Mouse (Mus musculus): ENCODE results near the gene Nlrp1b.

Nlrp1b gene

DNA sequence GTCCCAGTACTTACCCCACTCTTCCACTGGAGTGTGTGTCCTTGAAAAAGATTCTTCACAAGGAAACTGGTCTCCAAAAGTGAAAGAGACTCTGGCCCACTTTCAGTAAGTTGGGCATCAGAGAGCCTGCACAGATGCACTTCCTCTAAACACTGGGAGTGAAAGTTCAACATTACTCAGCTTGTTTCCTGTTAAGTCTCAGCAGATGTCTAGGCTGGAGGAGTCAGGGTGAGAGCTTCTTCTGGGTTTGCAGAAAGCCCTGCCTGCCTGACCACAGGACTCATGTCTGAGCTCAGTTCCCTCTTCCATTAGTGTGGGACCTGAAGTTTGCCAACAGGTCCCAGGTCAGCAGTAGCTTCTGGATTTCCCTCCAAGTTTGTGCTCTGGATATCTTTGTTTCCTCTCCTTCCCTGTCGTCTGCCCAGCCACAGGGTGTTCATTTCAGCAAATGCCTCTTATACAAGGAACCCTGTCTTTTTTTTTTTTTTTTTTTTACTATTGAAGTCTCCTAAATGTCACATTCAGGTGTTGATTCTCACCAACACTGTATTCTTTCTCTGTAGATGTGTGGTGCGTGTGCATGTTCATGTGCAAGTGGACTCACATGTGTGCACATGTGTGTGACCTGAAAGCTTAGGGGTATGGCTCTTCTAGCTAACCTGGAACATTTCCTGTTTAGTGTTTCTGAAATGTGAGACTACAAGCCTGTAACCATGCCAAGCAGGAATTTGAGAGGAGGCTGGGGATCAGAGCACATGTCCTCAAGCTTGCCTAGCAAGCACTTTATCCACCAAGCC is at the start of gene Nlrp1b:
Nlrp1b (minus strand) TSS at position 50 of the 797 bp plus-strand sequence.
- DNase-seq (ENCODE audit: low read depth, low spot score), result no peak

DNA sequence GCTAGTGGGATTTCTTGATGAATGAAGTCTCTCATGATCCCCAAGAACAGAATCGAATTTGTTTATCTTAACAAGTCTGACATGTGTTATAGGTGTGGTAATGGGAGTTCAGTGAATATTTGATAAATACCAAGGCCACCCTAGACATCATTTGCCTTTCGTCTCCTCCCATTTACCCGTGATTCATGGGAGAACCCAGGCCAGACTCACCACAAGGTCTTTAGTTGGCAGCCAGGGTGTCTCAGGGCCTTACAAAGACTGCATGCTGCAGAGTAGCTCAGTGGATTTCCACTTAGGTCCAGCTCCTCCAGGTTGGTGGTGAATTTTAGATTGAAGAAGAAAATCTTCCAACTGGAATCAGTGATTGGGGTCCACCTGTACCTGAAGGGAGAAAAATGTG is 30.5 kb upstream of the Nlrp1b start:
- DNase-seq (ENCODE audit: low read depth, low spot score), result no peak

DNA sequence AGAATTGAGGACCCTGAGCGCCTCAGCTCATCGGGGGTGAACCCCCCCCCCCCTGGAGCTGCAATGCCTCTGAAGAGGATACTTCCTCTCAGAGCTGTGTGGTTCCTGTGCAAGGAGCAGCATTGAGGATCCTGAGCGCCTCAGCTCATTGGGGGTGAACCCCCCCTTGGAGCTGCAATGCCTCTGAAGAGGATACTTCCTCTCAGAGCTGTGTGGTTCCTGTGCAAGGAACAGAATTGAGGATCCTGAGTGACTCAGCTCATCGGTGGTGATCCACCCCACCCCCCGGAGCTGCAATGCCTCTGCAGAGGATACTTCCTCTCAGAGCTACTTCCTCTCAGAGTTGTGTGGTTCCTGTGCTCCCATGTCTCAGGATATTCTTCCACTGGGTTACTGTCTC is 20.8 kb upstream of the Nlrp1b start:
- no peak for DNase-seq (ENCODE audit: low read depth, low spot score)

DNA sequence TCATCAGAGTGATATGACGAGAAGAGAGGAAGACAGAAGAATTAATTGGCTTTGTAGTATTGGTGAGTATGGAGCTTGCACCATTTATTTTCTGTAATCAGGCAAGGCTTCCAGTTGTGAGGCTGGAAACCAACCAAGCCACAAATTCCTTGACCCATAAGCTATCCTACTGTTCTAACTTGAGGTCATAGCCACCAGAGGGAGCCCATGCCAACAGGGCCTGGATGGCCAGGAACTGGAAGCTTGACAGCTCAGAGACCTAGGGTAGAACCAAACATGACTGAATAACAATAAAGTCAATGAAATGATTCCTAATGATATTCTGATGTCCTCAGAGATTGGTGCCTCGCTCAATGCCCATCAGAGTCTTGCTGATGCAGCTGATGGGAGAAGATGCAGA is 5.9 kb downstream of the Nlrp1b start:
- DNase-seq (ENCODE audit: low read depth, low spot score), result no peak

DNA sequence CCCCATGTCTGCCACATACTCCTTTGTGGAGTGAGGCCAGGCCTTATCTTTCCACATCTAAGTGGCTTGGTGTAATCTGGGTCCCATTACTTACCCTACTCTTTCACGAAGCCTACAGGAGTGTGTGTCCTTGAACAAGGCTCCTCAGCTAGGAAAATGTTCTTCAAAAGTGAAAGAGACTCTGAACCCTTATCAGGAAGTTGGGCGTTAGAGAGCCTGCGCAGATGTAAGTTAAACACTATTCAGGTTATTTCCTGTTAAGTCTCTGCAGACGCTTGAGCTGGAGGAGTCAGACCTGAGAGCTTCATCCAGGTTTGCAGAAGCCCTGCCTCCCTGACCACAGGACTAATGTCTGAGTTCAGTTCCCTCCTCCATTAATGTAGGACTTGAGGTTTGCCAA is 27.8 kb downstream of the Nlrp1b start:
- DNase-seq (ENCODE audit: low read depth, low spot score), result no peak

DNA sequence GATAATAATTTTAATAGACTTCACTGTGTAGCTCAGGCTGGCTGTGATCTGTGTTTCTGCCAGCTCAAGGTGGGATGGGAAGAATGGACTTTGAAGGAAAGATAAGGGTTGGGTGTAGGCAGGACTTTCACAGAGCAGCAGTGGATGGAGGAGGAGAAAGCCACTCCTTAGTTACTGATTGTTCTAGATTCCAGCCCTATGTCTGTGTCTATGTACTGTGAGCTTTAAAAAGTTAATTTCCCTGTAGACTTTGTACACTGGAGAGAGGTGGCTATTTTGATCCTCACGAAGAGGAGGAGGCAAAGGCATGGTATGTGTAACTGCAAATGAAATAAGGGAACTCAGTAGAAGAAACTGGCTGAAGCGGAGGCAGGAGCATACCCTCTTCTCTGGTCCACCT is 31.2 kb downstream of the Nlrp1b start:
- DNase-seq (ENCODE audit: low read depth, low spot score), result no peak

DNA sequence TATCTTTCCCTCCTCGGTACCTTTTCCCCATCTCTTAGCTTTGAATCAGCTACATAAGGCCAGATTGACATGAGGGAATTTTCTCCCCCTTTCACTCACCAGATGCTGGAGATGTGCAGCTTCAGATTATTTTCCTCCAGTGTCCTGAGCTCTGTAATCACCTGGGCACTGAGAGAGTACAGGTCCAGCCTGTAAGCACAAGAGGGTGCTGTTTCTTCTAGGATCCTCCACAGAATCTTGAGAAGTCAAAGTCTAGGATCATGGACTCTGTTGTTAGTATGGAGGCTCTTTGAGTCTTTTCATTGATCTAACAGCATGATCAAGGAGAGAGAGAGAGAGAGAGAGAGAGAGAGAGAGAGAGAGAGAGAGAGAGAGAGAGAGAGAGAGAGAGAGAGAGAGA is 60.9 kb downstream of the Nlrp1b start:
- no peak for DNase-seq (ENCODE audit: low read depth, low spot score)

DNA sequence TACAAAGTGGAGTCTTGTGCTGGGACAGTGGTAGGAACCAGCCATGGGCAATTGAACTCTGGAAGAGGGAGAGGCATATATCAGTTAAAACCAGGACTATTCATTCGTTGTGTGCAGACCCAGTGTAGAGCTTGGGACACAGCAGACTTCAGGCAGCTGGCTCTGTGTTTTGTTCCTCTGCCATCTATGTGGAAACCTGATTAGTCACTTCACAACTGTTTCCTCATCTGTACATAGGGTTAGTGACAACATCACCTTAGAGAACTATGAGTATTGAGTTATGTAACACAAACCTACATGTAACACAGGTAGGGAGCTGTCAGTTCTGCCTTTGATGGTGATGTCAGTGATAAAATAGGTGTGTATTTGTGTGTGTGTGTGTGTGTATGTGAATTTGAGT is 66.4 kb downstream of the Nlrp1b start:
- no peak for DNase-seq (ENCODE audit: low read depth, low spot score)

DNA sequence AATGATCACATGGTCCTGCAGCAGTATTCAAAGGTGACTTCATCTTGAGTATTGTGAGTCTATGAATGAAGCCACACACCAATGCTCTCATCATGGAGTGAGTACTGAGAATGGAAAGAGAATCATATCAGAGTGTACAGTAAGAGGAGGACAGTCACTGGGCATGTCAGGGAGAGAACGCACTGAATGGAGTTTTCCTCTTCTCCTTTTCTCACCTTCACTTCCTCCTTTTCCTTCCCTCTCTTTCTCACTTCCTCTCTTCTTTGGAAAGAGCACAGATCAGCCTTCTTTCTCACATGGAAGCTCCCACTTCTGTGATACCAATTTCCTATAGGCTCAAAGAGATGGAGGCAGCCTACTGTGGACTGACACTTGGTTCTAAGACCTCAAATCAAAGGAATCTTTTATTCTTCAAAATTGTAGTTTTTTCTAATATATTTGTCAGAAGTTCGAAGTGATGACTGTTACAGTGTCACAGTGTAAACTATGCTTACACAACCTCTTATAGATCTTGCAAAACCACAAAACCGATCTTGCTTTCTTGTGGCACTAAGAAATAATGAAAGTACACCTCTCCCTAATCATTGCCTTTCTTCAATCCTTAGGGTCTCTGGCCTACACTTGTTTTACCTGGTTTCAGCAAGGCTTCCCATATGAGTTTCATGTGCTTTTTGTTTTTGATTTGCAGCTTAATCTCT is 70.9 kb downstream of the Nlrp1b start:
- DNase-seq (ENCODE audit: low read depth, low spot score), result no peak

DNA sequence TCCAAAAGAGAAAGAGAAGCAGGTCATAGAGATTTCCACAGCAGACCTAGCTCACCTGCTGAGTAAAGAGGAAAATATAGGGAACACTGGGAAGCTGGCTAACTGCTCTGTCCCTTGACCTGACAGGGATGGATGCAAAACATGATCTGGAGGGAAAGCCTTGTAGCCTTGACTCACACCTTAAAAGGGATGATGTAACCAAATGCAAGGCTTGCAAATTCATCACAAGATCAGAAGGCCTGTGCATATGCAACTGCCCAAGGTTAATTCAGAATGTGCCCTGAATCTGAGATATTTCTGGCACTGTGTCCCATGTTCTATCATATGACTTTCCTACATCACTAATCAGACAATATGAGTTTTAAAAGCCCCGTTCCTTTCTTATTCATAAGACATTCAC is 75.3 kb downstream of the Nlrp1b start:
- no peak for DNase-seq (ENCODE audit: low read depth, low spot score)

DNA sequence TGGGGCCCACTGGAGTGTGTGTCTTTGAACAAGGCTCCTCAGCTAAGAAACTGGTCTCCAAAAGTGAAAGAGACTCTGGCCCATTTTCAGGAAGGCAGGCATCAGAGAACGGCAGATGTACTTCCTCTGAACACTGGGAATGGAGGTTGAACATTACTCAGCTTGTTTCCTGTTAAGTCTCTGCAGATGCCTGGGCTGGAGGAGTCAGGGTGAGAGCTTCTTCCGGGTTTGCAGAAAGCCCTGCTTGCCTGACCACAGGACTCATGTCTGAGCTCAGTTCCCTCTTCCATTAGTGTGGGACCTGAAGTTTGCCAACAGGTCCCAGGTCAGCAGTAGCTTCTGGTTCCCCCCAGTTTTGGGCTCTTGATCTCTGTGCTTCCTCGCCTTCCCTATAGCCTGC is 85.9 kb downstream of the Nlrp1b start, which contains the start of gene Nlrp1a:
Nlrp1a (minus strand) TSS at position 44 of the 400 bp plus-strand sequence.
- no peak for DNase-seq (ENCODE audit: low read depth, low spot score)

DNA sequence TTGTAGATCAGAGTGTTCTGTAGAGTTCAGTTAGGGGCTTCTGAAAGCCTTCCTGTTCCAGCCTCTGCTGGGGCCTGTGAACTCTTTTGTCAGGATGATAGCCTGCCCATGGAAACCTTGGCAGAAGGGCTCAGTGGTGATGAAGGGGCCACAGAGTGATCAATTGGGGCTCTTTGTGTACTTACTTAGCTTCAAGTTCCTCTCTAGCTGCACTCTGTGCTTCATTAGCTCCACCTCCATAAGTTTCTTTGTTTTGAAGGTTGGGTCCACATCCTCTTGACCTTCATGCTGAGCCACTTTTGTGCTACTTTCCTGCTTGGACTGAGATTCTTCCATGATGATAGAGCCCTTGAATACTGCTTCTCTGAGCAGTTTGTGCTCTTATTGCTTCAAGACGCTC is 88.5 kb downstream of the Nlrp1b start:
- no peak for DNase-seq (ENCODE audit: low read depth, low spot score)

DNA sequence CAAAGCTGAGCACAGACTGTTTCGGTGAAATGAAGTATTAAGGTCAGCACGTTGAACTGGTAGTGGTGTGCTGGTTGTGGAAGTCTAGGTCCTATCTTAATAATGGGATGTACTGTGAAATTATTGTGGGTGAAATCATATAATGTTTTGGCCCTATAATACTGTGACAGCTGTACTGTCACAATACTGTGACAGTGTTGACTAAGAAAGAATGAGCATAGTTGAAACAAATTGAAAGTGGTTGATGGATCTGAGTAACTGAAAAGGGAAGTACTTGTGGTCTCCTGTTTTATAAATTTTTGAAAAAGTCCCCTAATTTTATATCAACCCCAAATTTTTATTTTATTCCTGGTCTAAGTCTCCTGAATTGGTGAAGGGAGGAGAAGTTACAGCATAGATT is 123.4 kb downstream of the Nlrp1b start:
- DNase-seq (ENCODE audit: low read depth, low spot score), result no peak

DNA sequence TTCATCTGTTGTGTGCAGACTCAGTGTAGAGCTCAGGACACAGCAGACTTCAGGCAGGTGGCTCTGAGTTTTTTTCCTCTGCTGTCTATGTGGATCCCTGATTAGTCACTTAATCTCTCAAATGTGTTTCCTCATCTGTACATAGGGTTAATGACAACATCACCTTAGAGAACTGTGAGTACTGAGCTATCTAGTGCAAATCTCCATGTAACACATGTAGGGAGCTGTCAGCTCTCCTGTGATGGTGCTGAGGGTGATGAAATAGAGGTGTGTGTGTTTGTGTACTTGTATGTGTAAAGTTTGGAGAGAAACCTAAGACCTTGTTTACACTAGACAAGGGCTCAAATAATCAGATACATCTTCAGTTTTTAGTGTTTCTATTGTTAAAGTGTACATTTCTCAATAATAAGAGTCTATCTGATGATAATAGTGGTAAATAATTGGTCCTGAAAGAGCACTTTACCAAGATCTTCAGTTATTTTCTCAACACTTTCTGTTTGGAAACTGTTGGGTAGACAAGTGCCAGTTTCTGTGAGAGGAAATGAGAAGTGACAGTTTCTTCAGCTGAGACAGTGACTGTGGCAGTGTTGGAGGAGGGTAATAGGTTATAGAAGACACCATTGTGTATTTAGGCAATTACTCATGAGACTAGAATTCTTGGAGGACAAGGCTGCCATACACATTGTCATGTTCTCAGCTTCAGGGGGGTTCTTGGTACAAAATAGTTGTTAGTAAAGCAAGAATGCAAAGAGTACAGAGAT is 124.1 kb downstream of the Nlrp1b start:
- DNase-seq (ENCODE audit: low read depth, low spot score), result no peak

DNA sequence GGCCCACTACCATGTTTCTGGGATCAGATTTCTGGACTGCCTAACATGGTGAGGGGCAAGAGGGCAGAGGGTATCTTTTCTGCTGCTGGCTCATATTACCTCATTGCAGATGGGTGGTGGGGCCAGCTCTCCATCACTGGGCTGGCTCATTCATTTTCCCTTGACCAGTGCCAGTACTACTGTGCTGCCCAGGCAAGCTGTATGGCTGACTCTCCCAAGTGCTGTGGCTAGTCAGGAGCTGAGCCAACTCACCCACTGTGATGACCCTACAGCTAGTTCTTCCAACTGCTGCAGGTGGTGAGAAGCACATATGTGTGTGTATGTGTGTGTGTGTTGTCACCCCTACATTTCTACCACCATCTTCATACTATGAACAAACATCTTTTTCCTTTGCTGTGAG is 126.6 kb downstream of the Nlrp1b start:
- DNase-seq (ENCODE audit: low read depth, low spot score), result no peak

Measured in retina, adult 2 months (tissue).